Mouse (Mus musculus) neural tube, embryonic 11.5 days (tissue): ENCODE data around the gene Mdp1. TPM values are rescaled to one million over a fixed set of nuclear protein-coding genes. Genes with fewer than 3 reads are reported as not detected.

Experiments
- ATAC-seq: fragments of 200-750 bp; cut with Nextera tagmentation; 2 replicates; pipeline ENCODE4 v1.8.0; 2017; ENCODE audit warnings: moderate number of reproducible peaks, mild to moderate bottlenecking, moderate TSS enrichment, moderate library complexity; ENCODE audit not compliant: insufficient read depth, low FRiP score, low TSS enrichment
- DNase-seq: peaks from one replicate; pipeline ENCODE4 v3.0.0-alpha.2; 2015; ENCODE audit warnings: low spot score
- H3K27ac ChIP-seq: fragments of 300-500 bp; sonication (generic); 2 replicates; pipeline ENCODE4 v1.5.1; 2014; ENCODE audit warnings: low read depth, mild to moderate bottlenecking, low read length
- H3K27me3 ChIP-seq: fragments of 300-500 bp; sonication (generic); 2 replicates; pipeline ENCODE4 v1.6.1; 2014; ENCODE audit warnings: mild to moderate bottlenecking, low read length, mixed read lengths; ENCODE audit not compliant: control insufficient read depth, insufficient read depth
- H3K36me3 ChIP-seq: fragments of 300-500 bp; sonication (generic); 2 replicates; pipeline ENCODE4 v1.6.1; 2014; ENCODE audit warnings: mild to moderate bottlenecking, low read length, moderate library complexity, mixed read lengths; ENCODE audit not compliant: control insufficient read depth, insufficient read depth
- H3K4me1 ChIP-seq: fragments of 300-500 bp; sonication (generic); 2 replicates; pipeline ENCODE4 v1.6.1; 2014; ENCODE audit warnings: low read length, mixed read lengths; ENCODE audit not compliant: control insufficient read depth, insufficient read depth
- H3K4me2 ChIP-seq: fragments of 300-500 bp; sonication (generic); 2 replicates; pipeline ENCODE4 v1.6.1; 2014; ENCODE audit warnings: low read depth, mild to moderate bottlenecking, moderate library complexity
- H3K4me3 ChIP-seq: fragments of 300-500 bp; sonication (generic); 2 replicates; pipeline ENCODE4 v1.5.1; 2014; ENCODE audit warnings: low read depth, low read length
- H3K9ac ChIP-seq: fragments of 300-500 bp; sonication (generic); 2 replicates; pipeline ENCODE4 v1.6.1; 2014; ENCODE audit warnings: mild to moderate bottlenecking, low read length
- H3K9me3 ChIP-seq: fragments of 300-500 bp; sonication (generic); 2 replicates; pipeline ENCODE4 v1.6.1; 2016; ENCODE audit warnings: low read length; ENCODE audit not compliant: control insufficient read depth
- WGBS: fragments of 180-500 bp; shearing (Covaris S2); extraction: QIAGEN DNeasy Blood & Tissue Kit; methylation state at CpG from one replicate; pipeline ENCODE4 v1.1.7; 2014; 5-methylcytosine and 5-hydroxymethylcytosine counted together
- polyA plus RNA-seq: library from polyadenylated mRNA; unstranded; fragments of >200 nt; fragmentation: Nextera tagmentation; extraction: Ambion mirVana; gene quantifications from 2 replicates; pipeline ENCODE4 v1.2.1, GENCODE M21; 2014

The Mdp1 gene
- polyA plus RNA-seq, 1 experiment from 2014 or later, result 65.7 TPM

- Histone ChIP-seq H3K9ac (peak within 1 kb of the TSS; percentile 68), H3K4me2 (peak within 1 kb of the TSS; percentile 86), H3K9me3 (no peaks in the 10 kb centered on the region), H3K27me3 (no peaks in the 10 kb centered on the region), H3K36me3 (0 out of 2 replicates have a peak, but pooled peaks cover 3% of the 10 kb centered on the region), H3K4me3 (peak within 1 kb of the TSS; percentile 77), H3K27ac (peak within 1 kb of the TSS; percentile 67), H3K4me1 (0 out of 2 replicates have a peak, but pooled peaks cover 3% of the 10 kb centered on the region)
- DNase-seq (peak; percentile 96), ATAC-seq (peak; percentile 98)
- under 1% methylated on average over 66 of the region's 66 CpGs for WGBS
These were observed 21.1 kb upstream of the Mdp1 start, which contains the start of gene Tinf2 for GRCm38 (mm10) chr14:55681160-55682117. Gene Tinf2, minus strand, starts transcription at chr14:55681820.

- no peak for DNase-seq
- H3K4me3 ChIP-seq, result no peak overlapping the region
- no peak overlapping the region for H3K4me2 ChIP-seq
- H3K36me3 ChIP-seq, result 0 out of 2 replicates have a peak, but pooled peaks cover 3% of the 10 kb centered on the region
- ATAC-seq, result no peak
- H3K9ac ChIP-seq, result no peak overlapping the region
- H3K27me3 ChIP-seq, result no peaks in the 10 kb centered on the region
- WGBS, result 84% methylated on average over 4 of the region's 4 CpGs
- peaks cover 7% of the 10 kb centered on the region; the same call in 1 of the 2 replicates for H3K4me1 ChIP-seq
- H3K27ac ChIP-seq, result no peak overlapping the region
- H3K9me3 ChIP-seq, result no peaks in the 10 kb centered on the region
These were observed 17.3 kb upstream of the Mdp1 start for GRCm38 (mm10) chr14:55677615-55678014.

GRCm38 (mm10) chr14:55672741-55673060, 12.4 kb upstream of the Mdp1 start:
- Histone ChIP-seq H3K9me3 (no peaks in the 10 kb centered on the region), H3K4me2 (peak overlapping the region; percentile 76), H3K27me3 (no peaks in the 10 kb centered on the region), H3K4me1 (peaks cover 17% of the 10 kb centered on the region; the same call in 1 of the 2 replicates), H3K27ac (no peak overlapping the region), H3K36me3 (no peaks in the 10 kb centered on the region), H3K9ac (peak overlapping the region; percentile 49), H3K4me3 (peak overlapping the region; percentile 85)
- WGBS, result 86% methylated on average over 7 of the region's 7 CpGs
- ATAC-seq (no peak), DNase-seq (no peak)

GRCm38 (mm10) chr14:55671833-55672740, 11.8 kb upstream of the Mdp1 start, which contains the start of the genes Gmpr2 and Nedd8:
Gene Gmpr2, plus strand, starts transcription at chr14:55671941.
Gene Nedd8, minus strand, starts transcription at chr14:55672124.
- DNase-seq, result peak; percentile 90
- ATAC-seq, result peak; percentile 95
- Histone ChIP-seq H3K4me3 (peak within 1 kb of the TSS; percentile 85), H3K36me3 (no peaks in the 10 kb centered on the region), H3K9me3 (no peaks in the 10 kb centered on the region), H3K4me2 (peak within 1 kb of the TSS; percentile 95), H3K27ac (peak within 1 kb of the TSS; percentile 69), H3K27me3 (no peaks in the 10 kb centered on the region), H3K9ac (peak within 1 kb of the TSS; percentile 67), H3K4me1 (peaks cover 17% of the 10 kb centered on the region; the same call in 1 of the 2 replicates)
- under 1% methylated on average over 38 of the region's 38 CpGs for WGBS

- Histone ChIP-seq H3K4me2 (peak overlapping the region; percentile 95), H3K36me3 (peaks cover 2% of the 10 kb centered on the region; the same call in 1 of the 2 replicates), H3K9me3 (no peaks in the 10 kb centered on the region), H3K4me1 (peaks cover 17% of the 10 kb centered on the region; the same call in 1 of the 2 replicates), H3K9ac (peak overlapping the region; percentile 67), H3K27me3 (no peaks in the 10 kb centered on the region), H3K27ac (peak overlapping the region; percentile 69; the same call in 1 of the 2 replicates), H3K4me3 (peak overlapping the region; percentile 85)
- DNase-seq (no peak), ATAC-seq (peak; percentile 62)
- 0% methylated on average over 12 of the region's 12 CpGs for WGBS
These were observed 11.2 kb upstream of the Mdp1 start for GRCm38 (mm10) chr14:55671486-55671832.

GRCm38 (mm10) chr14:55660636-55661035, 328 bp upstream of the Mdp1 start:
- Histone ChIP-seq H3K9ac (no peak overlapping the region), H3K36me3 (peaks cover 6% of the 10 kb centered on the region), H3K4me1 (no peaks in the 10 kb centered on the region), H3K27ac (no peak overlapping the region), H3K9me3 (no peaks in the 10 kb centered on the region), H3K4me2 (0 out of 2 replicates have a peak overlapping the region, but pooled peaks have one; percentile 37), H3K27me3 (no peaks in the 10 kb centered on the region), H3K4me3 (peak overlapping the region; percentile 60)
- no peak for DNase-seq
- 26% methylated on average over 2 of the region's 2 CpGs for WGBS
- ATAC-seq, result no peak

GRCm38 (mm10) chr14:55658011-55658410, 2.3 kb downstream of the Mdp1 start:
- no peak overlapping the region for H3K4me2 ChIP-seq
- H3K27me3 ChIP-seq, result no peaks in the 10 kb centered on the region
- no peaks in the 10 kb centered on the region for H3K4me1 ChIP-seq
- WGBS, result 90% methylated on average over 5 of the region's 5 CpGs
- H3K27ac ChIP-seq, result no peak overlapping the region
- H3K36me3 ChIP-seq, result peaks cover 4% of the 10 kb centered on the region
- DNase-seq, result no peak
- H3K9ac ChIP-seq, result no peak overlapping the region
- H3K9me3 ChIP-seq, result no peaks in the 10 kb centered on the region
- no peak overlapping the region for H3K4me3 ChIP-seq
- no peak for ATAC-seq

- DNase-seq, result no peak
- Histone ChIP-seq H3K9ac (no peak overlapping the region), H3K27me3 (no peaks in the 10 kb centered on the region), H3K27ac (no peak overlapping the region), H3K4me1 (no peaks in the 10 kb centered on the region), H3K4me3 (no peak overlapping the region), H3K4me2 (no peak overlapping the region), H3K9me3 (no peaks in the 10 kb centered on the region), H3K36me3 (peaks cover 2% of the 10 kb centered on the region; the same call in 1 of the 2 replicates)
- no peak for ATAC-seq
- 85% methylated on average over 3 of the region's 3 CpGs for WGBS
These were observed 3.4 kb downstream of the Mdp1 start for GRCm38 (mm10) chr14:55656935-55657334.
